In genomic region chr5:71092475-71092874, GRCm38 (mm10) we compare ENCODE assay signal across 11 mouse cellular contexts. TPM values are rescaled to one million over a fixed set of nuclear protein-coding genes. Genes with fewer than 3 reads are reported as not detected.
A peak's percentile ranks its signal among the peaks of the same experiment; 100 is the strongest.
DNase-seq lines count a peak whose midpoint lies in the region; ATAC-seq lines count a peak whose summit lies in the region.
"Had no signal": no experiment of that assay in that cellular context is flagged by ENCODE, and none has a peak within 500 bp of the region (broad histone marks: within the 10 kb centered on the region; RNA-seq: fewer than 3 reads in every experiment).

No protein-coding gene starts in this region.

- H3K4me2 ChIP-seq in embryonic facial prominence, embryonic 14.5 days (ENCODE audit: low read depth, low read length) = no peak overlapping the region
- H3K4me2 ChIP-seq: embryonic facial prominence, embryonic 12.5 days; neural tube, embryonic 13.5 days had no signal

- intact Hi-C loops in left cerebral cortex, postnatal 10 days (cut with DNase I) = loop anchor here (5.0 to 10.0 kb wide), 2 partner anchors 1385 to 1478 kb away; no protein-coding TSS in a partner anchor

- peak; percentile 14 for DNase-seq in heart, postnatal 4 days
- no peak for DNase-seq in heart, adult 11 months
- peak; percentile 49 for DNase-seq in embryonic facial prominence, embryonic 14.5 days (ENCODE audit: low spot score)
- DNase-seq in left cerebral cortex, postnatal 10 days (ENCODE audit: extremely low spot score in 1 of 2, low spot score in 2 of 2) = peak; percentile 56 to 78
- peak; percentile 30 for DNase-seq in retina, postnatal 7 days (ENCODE audit: low read depth, low spot score)
- no peak for DNase-seq in ovary, adult 18-20 months (ENCODE audit: low spot score)
- no peak for DNase-seq in kidney, adult 18-20 months
- no peak for DNase-seq in kidney, postnatal 14 days

- H3K27me3 ChIP-seq in embryonic facial prominence, embryonic 14.5 days (replicated peaks; ENCODE audit: control insufficient read depth, insufficient read depth, low read length) = peaks cover 23% of the 10 kb centered on the region

- no peaks in the 10 kb centered on the region for H3K4me1 ChIP-seq in embryonic facial prominence, embryonic 14.5 days (ENCODE audit: control insufficient read depth, insufficient read depth, low read length)
- H3K4me1 ChIP-seq: embryonic facial prominence, embryonic 12.5 days had no signal

- no peaks in the 10 kb centered on the region for H3K9me3 ChIP-seq in embryonic facial prominence, embryonic 14.5 days (ENCODE audit: control insufficient read depth, low read length)
- H3K9me3 ChIP-seq: embryonic facial prominence, embryonic 12.5 days; neural tube, embryonic 13.5 days had no signal

- no peak overlapping the region for H3K9ac ChIP-seq in embryonic facial prominence, embryonic 14.5 days (ENCODE audit: low read depth, low read length)
- H3K9ac ChIP-seq: embryonic facial prominence, embryonic 12.5 days; neural tube, embryonic 13.5 days had no signal

- no peak overlapping the region for H3K4me3 ChIP-seq in embryonic facial prominence, embryonic 14.5 days (ENCODE audit: low read depth, low read length)
- H3K4me3 ChIP-seq: embryonic facial prominence, embryonic 12.5 days; neural tube, embryonic 13.5 days had no signal

- no peak overlapping the region for H3K27ac ChIP-seq in embryonic facial prominence, embryonic 14.5 days (replicated peaks; ENCODE audit: low read depth, low read length)
- H3K27ac ChIP-seq: embryonic facial prominence, embryonic 12.5 days; neural tube, embryonic 13.5 days had no signal

- no peak for ATAC-seq in embryonic facial prominence, embryonic 14.5 days (ENCODE audit: low read depth)

- no peaks in the 10 kb centered on the region for H3K36me3 ChIP-seq in embryonic facial prominence, embryonic 14.5 days (ENCODE audit: control insufficient read depth, insufficient read depth, low read length)
- H3K36me3 ChIP-seq: embryonic facial prominence, embryonic 12.5 days; G1E; neural tube, embryonic 13.5 days had no signal

RNA-seq across cellular contexts. Expression of gene Gabra2, which starts 3.2 kb away (rescaled TPM):
- not detected for total RNA-seq in heart, postnatal 4 days (2021)
- polyA plus RNA-seq in embryonic facial prominence, embryonic 14.5 days (2014; fragmentation: Nextera tagmentation; extraction: Ambion mirVana) = 2.4 and 2.5 TPM in 2 replicates
- 10 to 100 TPM; 69.5 to 71.2 TPM for total RNA-seq in left cerebral cortex, postnatal 10 days (2021)
- polyA plus RNA-seq: G1E had no signal

Comparison
In these comparisons a context has a peak if more than half of its experiments do, and no peak if none do; other contexts are left out.
1. DNase-seq: peak in heart, postnatal 4 days (single experiment), embryonic facial prominence, embryonic 14.5 days (single experiment), left cerebral cortex, postnatal 10 days (2 of 2) and retina, postnatal 7 days (single experiment); none in heart, adult 11 months (single experiment), ovary, adult 18-20 months (single experiment), kidney, adult 18-20 months (single experiment) and kidney, postnatal 14 days (single experiment).
2. RNA of gene Gabra2, which starts 3.2 kb away (total RNA-seq): 69.5 to 71.2 TPM in left cerebral cortex, postnatal 10 days; not detected in heart, postnatal 4 days; every median in the first group is over 10 times any median in the second.